Mouse (Mus musculus): Measurements from ENCODE around the gene Cd28. TPM values are rescaled to one million over a fixed set of nuclear protein-coding genes. Genes with fewer than 3 reads are reported as not detected.

The Cd28 gene
- total and polyA plus RNA-seq, 3 experiments = 1.0 to 4.4 (median 1.8) TPM

DNA sequence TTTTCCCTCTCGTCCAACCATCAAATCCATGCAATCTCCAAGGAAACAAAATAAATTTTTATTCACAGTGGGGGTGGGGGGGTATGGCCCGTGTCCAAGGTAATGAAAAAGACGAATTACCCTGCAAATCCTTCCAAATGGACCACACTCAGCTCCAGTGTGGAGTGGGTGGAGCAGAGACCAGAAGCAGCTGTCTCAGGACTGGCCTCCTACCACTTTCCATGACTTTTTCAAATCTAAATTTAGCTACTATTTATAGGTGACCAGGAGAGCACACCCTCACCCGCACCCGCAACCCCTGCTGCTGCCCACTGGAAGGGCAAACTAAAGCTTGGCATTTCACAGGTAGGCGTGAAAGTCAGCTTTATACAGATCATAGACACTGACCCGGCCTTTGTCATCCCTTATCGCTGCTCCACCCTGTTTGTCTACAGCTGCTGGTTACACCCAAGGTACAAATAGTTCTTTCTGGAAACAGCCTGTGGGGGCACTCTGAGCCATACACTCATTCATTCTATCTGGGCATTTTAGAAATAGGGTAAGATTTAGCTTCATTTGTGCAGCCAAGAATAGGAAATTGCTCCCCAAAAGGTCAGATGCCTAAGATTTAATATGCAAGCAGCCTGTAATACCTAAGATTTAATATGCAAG is 62.0 kb downstream of the Cd28 start:
- no peak for DNase-seq (ENCODE audit: extremely low read depth)
- H3K27ac ChIP-seq (ENCODE audit: insufficient read depth, low read depth) = no peak overlapping the region
- no peaks in the 10 kb centered on the region for H3K79me2 ChIP-seq (replicated peaks; ENCODE audit: control insufficient read depth, extremely low read depth, insufficient read depth, poor library complexity, severe bottlenecking)
- in situ Hi-C loops (cut with MboI; ENCODE audit: low pct_ligation_motif_present, low pct_unique_long_range_greater_than_20kb, low sequenced_read_pairs) = no loop called here
- no peak overlapping the region for H3K9ac ChIP-seq (ENCODE audit: insufficient read depth, low read depth)
- no peak overlapping the region for H3K4me3 ChIP-seq (replicated peaks in 1 of 3; ENCODE audit: low read depth in 2 of 3, low read length in 2 of 3, poor library complexity in 1 of 3)
- TF ChIP-seq NELFE (IDR thresholded peaks at IDR 0.05; ENCODE audit: low read depth, low read length) (no peak), IRF4 (IDR thresholded peaks at IDR 0.05; ENCODE audit: low read depth, low read length) (no peak), USF1 (IDR thresholded peaks at IDR 0.05; ENCODE audit: low read depth, low read length) (no peak), USF2 (conservative IDR thresholded peaks at IDR 0.05; ENCODE audit: low read depth, low read length) (no peak), MAFK (IDR thresholded peaks at IDR 0.05; ENCODE audit: insufficient replicate concordance, low read length) (no peak), GABPA (IDR thresholded peaks at IDR 0.05; ENCODE audit: insufficient replicate concordance, low read depth, low read length) (no peak), MAX (IDR thresholded peaks at IDR 0.05; ENCODE audit: low read length) (no peak), ZKSCAN1 (IDR thresholded peaks at IDR 0.05; ENCODE audit: borderline replicate concordance, low read depth, low read length) (no peak), ZC3H11A (IDR thresholded peaks at IDR 0.05; ENCODE audit: low read depth, low read length) (no peak), TBP (conservative IDR thresholded peaks at IDR 0.05; ENCODE audit: low read depth, low read length) (no peak), ETS1 (conservative IDR thresholded peaks at IDR 0.05; ENCODE audit: low read depth, low read length) (no peak), BHLHE40 (IDR thresholded peaks at IDR 0.05; ENCODE audit: low read depth, low read length) (no peak), MXI1 (IDR thresholded peaks at IDR 0.05; ENCODE audit: low read depth, low read length) (no peak)
- dilution Hi-C loops (cut with MboI; ENCODE audit: extremely low pct_ligation_motif_present, extremely low pct_unique_long_range_greater_than_20kb, low sequenced_read_pairs) = no loop called here
- H3K27me3 ChIP-seq (replicated peaks) = no peaks in the 10 kb centered on the region
- peaks cover 5 to 6% of the 10 kb centered on the region in 2 experiments for H3K4me1 ChIP-seq (ENCODE audit: control insufficient read depth in 1 of 2, insufficient read depth in 2 of 2)
- H3K4me2 ChIP-seq (ENCODE audit: insufficient read depth, low read depth, poor library complexity, severe bottlenecking) = no peak overlapping the region
- no peaks in the 10 kb centered on the region for H3K9me3 ChIP-seq (replicated peaks; ENCODE audit: low read length)
- H3K36me3 ChIP-seq (replicated peaks in 1 of 2; ENCODE audit: control insufficient read depth in 1 of 2, insufficient read depth in 1 of 2, low read length in 1 of 2) = no peaks in the 10 kb centered on the region

DNA sequence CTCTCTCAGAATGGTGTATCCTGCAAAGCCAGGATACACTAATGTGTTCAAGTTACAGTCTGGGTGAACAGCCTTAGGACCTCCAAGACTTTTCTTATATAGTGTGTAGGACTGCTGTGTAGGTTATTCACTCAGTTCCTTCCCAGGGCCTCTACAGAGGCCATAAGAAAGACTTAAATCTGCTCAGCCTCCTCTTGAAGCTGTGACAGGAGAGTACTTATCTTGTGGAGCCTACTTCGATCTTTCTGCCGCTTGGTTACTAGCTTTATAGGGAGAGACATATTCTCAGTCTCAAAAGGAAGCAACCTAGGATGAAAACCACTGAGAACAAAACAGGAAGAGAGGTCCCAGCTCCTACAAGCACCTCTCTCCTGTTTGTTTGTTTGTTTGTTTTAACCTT is 62.6 kb downstream of the Cd28 start:
- TF ChIP-seq SMC3 (IDR thresholded peaks at IDR 0.05; ENCODE audit: low read depth, low read length) = no peak
- no peak for TF ChIP-seq EP300 (IDR thresholded peaks at IDR 0.05; ENCODE audit: low read length)
- TF ChIP-seq TCF12 (IDR thresholded peaks at IDR 0.05; ENCODE audit: low read depth, low read length) = no peak
- TF ChIP-seq GABPA (IDR thresholded peaks at IDR 0.05; ENCODE audit: insufficient replicate concordance, low read depth, low read length) = no peak
- TF ChIP-seq IRF4 (IDR thresholded peaks at IDR 0.05; ENCODE audit: low read depth, low read length) = no peak
- TF ChIP-seq MAZ (IDR thresholded peaks at IDR 0.05; ENCODE audit: low read depth, low read length) = no peak
- no peak for TF ChIP-seq USF2 (conservative IDR thresholded peaks at IDR 0.05; ENCODE audit: low read depth, low read length)
- no peak for TF ChIP-seq E2F4 (IDR thresholded peaks at IDR 0.05; ENCODE audit: insufficient replicate concordance, low read depth, low read length)
- no peak for TF ChIP-seq SIN3A (IDR thresholded peaks at IDR 0.05; ENCODE audit: low read length)
- TF ChIP-seq ELF1 (IDR thresholded peaks at IDR 0.05; ENCODE audit: low read depth, low read length) = no peak
- TF ChIP-seq KAT2A (IDR thresholded peaks at IDR 0.05; ENCODE audit: insufficient replicate concordance, low read length) = no peak
- TF ChIP-seq PAX5 (IDR thresholded peaks at IDR 0.05; ENCODE audit: low read length) = no peak
- no peak for TF ChIP-seq MEF2A (IDR thresholded peaks at IDR 0.05; ENCODE audit: borderline replicate concordance, low read depth, low read length)
- no peak for TF ChIP-seq ZKSCAN1 (IDR thresholded peaks at IDR 0.05; ENCODE audit: borderline replicate concordance, low read depth, low read length)
- TF ChIP-seq NRF1 (IDR thresholded peaks at IDR 0.05; ENCODE audit: low read depth, low read length) = no peak
- TF ChIP-seq ZC3H11A (IDR thresholded peaks at IDR 0.05; ENCODE audit: low read depth, low read length) = no peak
- no peak for TF ChIP-seq TBP (conservative IDR thresholded peaks at IDR 0.05; ENCODE audit: low read depth, low read length)
- no peak for TF ChIP-seq JUN (IDR thresholded peaks at IDR 0.05; ENCODE audit: insufficient read depth, low read depth, low read length)
- no peak for TF ChIP-seq RAD21 (IDR thresholded peaks at IDR 0.05; ENCODE audit: low read depth, low read length)
- no peak for TF ChIP-seq NELFE (IDR thresholded peaks at IDR 0.05; ENCODE audit: low read depth, low read length)
- Histone ChIP-seq H3K9me3 (replicated peaks; ENCODE audit: low read length) (no peaks in the 10 kb centered on the region), H3K4me2 (ENCODE audit: insufficient read depth, low read depth, poor library complexity, severe bottlenecking) (no peak overlapping the region; the same call in 1 of the 2 replicates), H3K36me3 (replicated peaks in 1 of 2; ENCODE audit: control insufficient read depth in 1 of 2, insufficient read depth in 1 of 2, low read length in 1 of 2) (no peaks in the 10 kb centered on the region), H3K9ac (ENCODE audit: insufficient read depth, low read depth) (no peak overlapping the region), H3K79me2 (replicated peaks; ENCODE audit: control insufficient read depth, extremely low read depth, insufficient read depth, poor library complexity, severe bottlenecking) (no peaks in the 10 kb centered on the region), H3K4me1 (ENCODE audit: control insufficient read depth in 1 of 2, insufficient read depth in 2 of 2) (0 out of 4 replicates have a peak, but pooled peaks cover 0 to 2% of the 10 kb centered on the region in 2 experiments), H3K27me3 (replicated peaks) (no peaks in the 10 kb centered on the region), H3K27ac (ENCODE audit: insufficient read depth, low read depth) (no peak overlapping the region), H3K4me3 (replicated peaks in 1 of 3; ENCODE audit: low read depth in 2 of 3, low read length in 2 of 3, poor library complexity in 1 of 3) (no peak overlapping the region)
- in situ Hi-C loops (cut with MboI; ENCODE audit: low pct_ligation_motif_present, low pct_unique_long_range_greater_than_20kb, low sequenced_read_pairs) (no loop called here), dilution Hi-C loops (cut with MboI; ENCODE audit: extremely low pct_ligation_motif_present, extremely low pct_unique_long_range_greater_than_20kb, low sequenced_read_pairs) (no loop called here)
- DNase-seq (ENCODE audit: extremely low read depth) = no peak
